Mouse (Mus musculus) kidney, adult 2 months (tissue): ENCODE measurements at regions not wholly inside any gene's neighbourhood (a gene's known extent, or its start where the extent isn't known, plus 50 kb on each side); places are given as distances from the start of the nearest gene placed in this dataset.

ENCODE experiments used
- CTCF ChIP-seq: fragments of 200-500 bp; conservative IDR thresholded peaks from 2 replicates; pipeline ENCODE4 v1.5.1; 2011; ENCODE audit warnings: low read depth, mild to moderate bottlenecking, control low read depth, low read length, moderate library complexity, mixed read lengths; ENCODE audit not compliant: insufficient read depth, insufficient read length
- POLR2A ChIP-seq: fragments of 200-500 bp; IDR thresholded peaks from one replicate; pipeline ENCODE4 v1.6.1; 2011; ENCODE audit warnings: low read depth, low read length, control low read depth

GRCm38 (mm10) chr4:29039993-29040392 is 227.1 kb downstream of the Epha7 start:
- TF ChIP-seq CTCF (no peak), POLR2A (no peak)
